Mouse (Mus musculus) neural tube, embryonic 14.5 days (tissue): ENCODE data around the gene Bcan. TPM values are rescaled to one million over a fixed set of nuclear protein-coding genes. Genes with fewer than 3 reads are reported as not detected.

Source experiments
- ATAC-seq: fragments of 200-750 bp; cut with Nextera tagmentation; 2 replicates; pipeline ENCODE4 v1.8.0; 2017; ENCODE audit warnings: low read depth, mild to moderate bottlenecking, moderate TSS enrichment, moderate library complexity
- H3K27ac ChIP-seq: fragments of 300-500 bp; sonication (generic); 2 replicates; pipeline ENCODE4 v1.5.1; 2014; ENCODE audit warnings: low read depth, mild to moderate bottlenecking, control low read depth, low read length, moderate library complexity, mixed read lengths
- H3K27me3 ChIP-seq: fragments of 300-500 bp; sonication (generic); 2 replicates; pipeline ENCODE4 v1.6.1; 2014; ENCODE audit warnings: low read length; ENCODE audit not compliant: control insufficient read depth, insufficient read depth
- H3K36me3 ChIP-seq: fragments of 300-500 bp; sonication (generic); 2 replicates; pipeline ENCODE4 v1.6.1; 2014; ENCODE audit warnings: low read length, mixed read lengths; ENCODE audit not compliant: control insufficient read depth, insufficient read depth
- H3K4me1 ChIP-seq: fragments of 300-500 bp; sonication (generic); 2 replicates; pipeline ENCODE4 v1.6.1; 2014; ENCODE audit warnings: low read length; ENCODE audit not compliant: control insufficient read depth, insufficient read depth
- H3K4me2 ChIP-seq: fragments of 300-500 bp; sonication (generic); 2 replicates; pipeline ENCODE4 v1.6.1; 2014; ENCODE audit warnings: mild to moderate bottlenecking, low read depth, low read length, control low read depth
- H3K4me3 ChIP-seq: fragments of 300-500 bp; sonication (generic); 2 replicates; pipeline ENCODE4 v1.5.1; 2014; ENCODE audit warnings: low read depth, low read length, control low read depth, mixed read lengths
- H3K9ac ChIP-seq: fragments of 300-500 bp; sonication (generic); replicated peaks from 2 replicates; pipeline ENCODE4 v1.6.1; 2014; ENCODE audit warnings: low read depth, mild to moderate bottlenecking, control low read depth, low read length, mixed read lengths
- H3K9me3 ChIP-seq: fragments of 300-500 bp; sonication (generic); 2 replicates; pipeline ENCODE4 v1.6.1; 2016; ENCODE audit warnings: low read length; ENCODE audit not compliant: control insufficient read depth
- WGBS: fragments of 180-500 bp; shearing (Covaris S2); extraction: QIAGEN DNeasy Blood & Tissue Kit; methylation state at CpG from one replicate; pipeline ENCODE4 v1.1.7; 2014; 5-methylcytosine and 5-hydroxymethylcytosine counted together
- polyA plus RNA-seq: library from polyadenylated mRNA; unstranded; fragments of >200 nt; fragmentation: Nextera tagmentation; extraction: Ambion mirVana; gene quantifications from 2 replicates; pipeline ENCODE4 v1.2.1, GENCODE M21; 2014

The Bcan gene
- polyA plus RNA-seq, 1 experiment from 2014 or later, result 107 TPM

GRCm38 (mm10) chr3:87998747-87999146 lies 1.3 kb downstream of the Bcan start:
- Histone ChIP-seq H3K4me1 (peaks cover 25% of the 10 kb centered on the region), H3K4me2 (peak overlapping the region; percentile 11; the same call in 1 of the 2 replicates), H3K36me3 (no peaks in the 10 kb centered on the region), H3K27me3 (peaks cover 81% of the 10 kb centered on the region), H3K9ac (no peak overlapping the region), H3K4me3 (peak overlapping the region; percentile 36), H3K27ac (no peak overlapping the region), H3K9me3 (no peaks in the 10 kb centered on the region)
- 5% methylated on average over 6 of the region's 7 CpGs for WGBS
- peak; percentile 48 for ATAC-seq

- H3K4me1 ChIP-seq, result peaks cover 21% of the 10 kb centered on the region
Observed at GRCm38 (mm10) chr3:87996971-87997614, 2.9 kb downstream of the Bcan start.

GRCm38 (mm10) chr3:87996401-87996800 lies 3.6 kb downstream of the Bcan start:
- WGBS, result 5% methylated on average over 15 of the region's 15 CpGs
- no peak for ATAC-seq
- peak overlapping the region; percentile 66 for H3K4me2 ChIP-seq
- peaks cover 67% of the 10 kb centered on the region for H3K27me3 ChIP-seq
- H3K9me3 ChIP-seq, result no peaks in the 10 kb centered on the region
- no peak overlapping the region for H3K9ac ChIP-seq
- no peak overlapping the region for H3K27ac ChIP-seq
- peak overlapping the region; percentile 37; the same call in 1 of the 2 replicates for H3K4me3 ChIP-seq
- peaks cover 21% of the 10 kb centered on the region for H3K4me1 ChIP-seq
- no peaks in the 10 kb centered on the region for H3K36me3 ChIP-seq

More at GRCm38 (mm10) chr3:87996971-87997614, 2.9 kb downstream of the Bcan start:
- H3K9ac ChIP-seq, result peak overlapping the region; percentile 56; the same call in 1 of the 2 replicates
- no peaks in the 10 kb centered on the region for H3K9me3 ChIP-seq
- peak overlapping the region; percentile 37 for H3K4me3 ChIP-seq
- H3K36me3 ChIP-seq, result no peaks in the 10 kb centered on the region
- H3K27me3 ChIP-seq, result peaks cover 73% of the 10 kb centered on the region
- H3K27ac ChIP-seq, result no peak overlapping the region
- H3K4me2 ChIP-seq, result peak overlapping the region; percentile 66
- WGBS, result under 1% methylated on average over 49 of the region's 49 CpGs
- ATAC-seq, result no peak

GRCm38 (mm10) chr3:87995331-87995730 lies 4.7 kb downstream of the Bcan start:
- Histone ChIP-seq H3K4me1 (peaks cover 21% of the 10 kb centered on the region), H3K27ac (no peak overlapping the region), H3K9me3 (no peaks in the 10 kb centered on the region), H3K36me3 (no peaks in the 10 kb centered on the region), H3K4me2 (no peak overlapping the region), H3K9ac (no peak overlapping the region), H3K27me3 (peaks cover 58% of the 10 kb centered on the region), H3K4me3 (no peak overlapping the region)
- 36% methylated on average over 11 of the region's 11 CpGs for WGBS
- no peak for ATAC-seq

- Histone ChIP-seq H3K36me3 (no peaks in the 10 kb centered on the region), H3K27ac (no peak overlapping the region), H3K9ac (no peak overlapping the region), H3K4me1 (peaks cover 9% of the 10 kb centered on the region; the same call in 1 of the 2 replicates), H3K4me2 (no peak overlapping the region), H3K9me3 (no peaks in the 10 kb centered on the region), H3K27me3 (peaks cover 41% of the 10 kb centered on the region), H3K4me3 (no peak overlapping the region)
- ATAC-seq, result no peak
- WGBS, result 8% methylated on average over 6 of the region's 6 CpGs
Observed at GRCm38 (mm10) chr3:87993436-87993835, 6.6 kb downstream of the Bcan start.

GRCm38 (mm10) chr3:87989935-87990334 lies 10.1 kb downstream of the Bcan start:
- H3K4me3 ChIP-seq, result no peak overlapping the region
- 41% methylated on average over 10 of the region's 10 CpGs for WGBS
- H3K27me3 ChIP-seq, result peaks cover 11% of the 10 kb centered on the region
- H3K36me3 ChIP-seq, result no peaks in the 10 kb centered on the region
- H3K4me1 ChIP-seq, result peaks cover 14% of the 10 kb centered on the region; the same call in 1 of the 2 replicates
- no peak overlapping the region for H3K4me2 ChIP-seq
- no peak overlapping the region for H3K27ac ChIP-seq
- no peaks in the 10 kb centered on the region for H3K9me3 ChIP-seq
- no peak for ATAC-seq
- no peak overlapping the region for H3K9ac ChIP-seq

- Histone ChIP-seq H3K4me1 (peaks cover 29% of the 10 kb centered on the region), H3K9ac (peak overlapping the region; percentile 49), H3K27me3 (no peaks in the 10 kb centered on the region; the same call in 1 of the 2 replicates), H3K9me3 (no peaks in the 10 kb centered on the region), H3K36me3 (no peaks in the 10 kb centered on the region), H3K4me2 (peak overlapping the region; percentile 56), H3K27ac (peak overlapping the region; percentile 58; the same call in 1 of the 2 replicates), H3K4me3 (peak overlapping the region; percentile 31)
- WGBS, result 10% methylated on average over 15 of the region's 15 CpGs
- ATAC-seq, result no peak
Observed at GRCm38 (mm10) chr3:87988068-87988467, 12.0 kb downstream of the Bcan start.

GRCm38 (mm10) chr3:87987633-87988032 lies 12.4 kb downstream of the Bcan start:
- H3K4me1 ChIP-seq, result peaks cover 31% of the 10 kb centered on the region
- WGBS, result under 1% methylated on average over 15 of the region's 15 CpGs

GRCm38 (mm10) chr3:87986868-87987267 lies 13.2 kb downstream of the Bcan start:
- Histone ChIP-seq H3K9me3 (no peaks in the 10 kb centered on the region), H3K27me3 (no peaks in the 10 kb centered on the region), H3K4me2 (peak overlapping the region; percentile 56), H3K4me1 (peaks cover 38% of the 10 kb centered on the region), H3K9ac (0 out of 2 replicates have a peak overlapping the region, but pooled peaks have one; percentile 17), H3K4me3 (peak overlapping the region; percentile 31), H3K27ac (peak overlapping the region; percentile 66; the same call in 1 of the 2 replicates), H3K36me3 (no peaks in the 10 kb centered on the region)
- WGBS, result under 1% methylated on average over 17 of the region's 17 CpGs
- peak; percentile 83 for ATAC-seq

More at GRCm38 (mm10) chr3:87987633-87988032, 12.4 kb downstream of the Bcan start:
- no peaks in the 10 kb centered on the region for H3K9me3 ChIP-seq
- no peaks in the 10 kb centered on the region for H3K27me3 ChIP-seq
- peak overlapping the region; percentile 66; the same call in 1 of the 2 replicates for H3K27ac ChIP-seq
- ATAC-seq, result peak; percentile 68
- peak overlapping the region; percentile 49 for H3K9ac ChIP-seq
- peak overlapping the region; percentile 56 for H3K4me2 ChIP-seq
- no peaks in the 10 kb centered on the region for H3K36me3 ChIP-seq
- H3K4me3 ChIP-seq, result peak overlapping the region; percentile 31
